Mouse (Mus musculus): ENCODE data around the gene Capn1.
"Not testable (repeated sequence)": the region's sequence is repeated elsewhere in the genome, so short reads cannot be mapped to it uniquely, and the experiment has no call there.

Gene Capn1

DNA sequence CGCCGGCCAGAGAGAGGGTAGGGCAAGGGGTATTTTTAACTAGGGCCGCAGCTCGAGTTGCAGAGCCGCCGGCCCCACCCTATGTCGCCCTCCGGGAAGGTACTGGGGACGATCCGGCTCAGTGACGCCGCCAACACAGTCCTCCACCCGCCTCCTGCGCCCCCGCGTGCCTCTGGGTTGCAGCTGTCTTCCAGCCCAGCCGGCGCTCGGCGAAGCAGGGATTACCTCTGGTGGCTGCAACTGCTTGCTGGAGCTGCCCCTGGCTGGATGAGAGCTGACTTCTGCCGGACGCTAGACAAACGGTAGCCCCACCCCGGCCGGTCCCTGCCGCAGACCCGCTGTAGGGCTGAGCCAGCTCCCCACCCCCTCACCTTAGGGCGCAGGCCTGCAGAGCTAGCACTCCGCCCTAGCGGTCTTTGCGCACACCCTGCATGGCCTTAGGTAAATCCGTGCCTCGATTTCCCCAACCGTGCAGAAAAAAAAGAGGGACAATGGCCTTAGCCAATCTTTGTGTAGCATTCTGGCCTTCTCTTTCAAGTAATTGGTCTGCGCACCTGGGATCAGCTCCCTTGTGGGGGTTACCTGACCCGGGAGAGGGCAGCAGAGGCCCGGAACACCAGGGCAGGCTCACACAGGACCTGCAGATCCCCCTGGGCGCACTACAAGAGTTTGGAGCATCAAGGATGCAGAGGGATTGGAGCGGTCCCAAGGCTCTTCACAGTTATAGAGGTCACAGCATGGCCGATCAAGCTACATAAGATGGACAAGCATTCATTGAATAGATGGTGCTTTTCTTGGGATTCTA lies at the start of gene Capn1:
Gene Capn1, minus strand, starts transcription at position 387 of the 805 bp plus-strand sequence.
- peak; percentile 72 to 75 for DNase-seq

DNA sequence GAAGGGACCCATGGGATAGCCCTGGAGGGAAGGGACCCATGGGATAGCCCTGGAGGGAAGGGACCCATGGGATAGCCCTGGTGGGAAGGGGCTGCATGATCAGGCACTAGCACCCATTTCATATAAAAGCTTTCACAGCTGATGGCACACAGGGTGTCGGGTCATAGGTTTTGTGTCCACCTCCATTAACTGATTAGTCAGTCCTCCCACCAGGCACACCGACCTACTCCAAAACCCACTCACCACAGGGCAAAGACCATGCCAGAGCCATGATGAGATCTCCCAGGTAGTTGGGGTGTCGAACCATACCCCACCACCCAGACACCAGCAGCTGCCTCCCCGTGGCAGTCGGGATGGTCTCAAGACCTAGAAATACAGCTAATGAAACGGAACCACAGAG lies 47.4 kb upstream of the Capn1 start:
- DNase-seq = no peak

DNA sequence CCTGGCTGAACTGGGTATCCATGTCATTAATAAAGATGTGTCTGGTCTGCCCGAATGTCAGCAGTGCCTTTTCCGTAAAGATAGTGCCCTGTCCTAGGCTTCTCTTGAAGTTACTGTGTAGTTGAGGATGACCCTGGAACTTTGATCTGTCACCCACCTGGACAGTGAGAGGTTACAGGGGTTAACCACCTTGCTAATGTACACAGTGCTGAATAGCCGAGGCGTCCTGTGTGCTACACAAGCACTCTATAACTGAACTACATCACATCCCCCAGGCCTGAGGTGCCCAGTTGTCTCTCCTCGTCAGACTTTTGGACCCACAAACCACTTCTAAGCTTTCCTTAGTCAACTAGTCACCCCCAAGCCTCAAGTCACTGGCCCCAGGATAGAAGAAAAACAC lies 46.7 kb upstream of the Capn1 start:
- DNase-seq = no peak

DNA sequence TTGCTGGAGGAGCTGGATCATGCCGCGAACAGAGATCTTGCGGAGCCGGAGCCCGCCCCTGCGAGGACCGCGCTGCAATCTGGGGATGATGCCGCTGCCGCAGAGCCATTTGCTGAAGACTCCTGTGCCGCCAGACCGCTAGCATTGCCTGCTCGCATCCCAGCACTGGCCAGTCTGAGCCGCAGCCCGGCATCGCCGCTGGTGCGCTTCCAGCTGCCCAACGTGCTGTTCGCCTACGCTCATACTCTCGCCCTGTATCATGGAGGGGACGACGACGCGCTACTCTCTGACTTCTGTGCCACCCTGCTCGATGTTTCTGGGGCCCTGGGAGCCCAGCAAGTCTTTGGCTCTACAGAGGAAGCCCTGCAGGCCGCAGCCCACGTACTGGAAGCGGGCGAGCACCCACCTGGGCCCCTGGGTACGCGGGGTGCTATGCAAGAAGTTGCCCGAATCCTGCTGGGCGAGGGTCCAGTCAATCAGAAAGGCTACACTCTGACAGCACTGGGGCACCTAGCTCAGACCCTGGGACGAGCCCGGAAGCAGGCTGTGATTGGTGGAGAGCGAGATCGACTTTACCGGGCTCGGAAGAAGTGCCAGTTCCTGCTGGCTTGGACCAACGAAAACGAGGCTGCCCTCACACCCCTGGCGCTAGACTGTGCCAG lies 46.1 kb upstream of the Capn1 start:
- peak; percentile 65 to 71 for DNase-seq

DNA sequence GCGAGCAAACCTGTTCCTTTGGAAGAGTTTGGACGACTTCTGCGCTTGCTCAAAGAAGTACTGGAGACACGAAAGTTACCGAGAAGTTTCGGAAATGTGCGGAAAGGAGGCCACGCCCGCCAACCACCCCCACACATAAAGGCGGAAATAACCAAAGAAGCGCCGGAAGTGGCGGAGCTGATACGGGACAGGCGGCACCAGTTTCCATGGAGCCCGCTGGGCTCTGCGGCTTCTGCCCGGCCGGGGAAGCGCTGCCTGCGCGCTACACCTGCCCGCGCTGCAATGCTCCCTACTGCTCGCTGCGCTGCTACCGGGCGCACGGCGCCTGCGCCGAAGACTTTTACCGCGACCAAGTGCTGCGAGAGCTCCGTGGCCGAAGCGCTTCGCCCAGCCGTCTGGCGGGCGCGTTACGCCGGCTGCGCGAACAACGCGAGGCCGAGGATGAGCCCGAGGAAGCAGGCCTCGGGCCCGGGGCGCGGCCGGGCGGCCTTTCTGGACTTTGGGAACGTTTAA lies 45.4 kb upstream of the Capn1 start, which contains the start of gene Znhit2:
Gene Znhit2, plus strand, starts transcription at position 172 of the 513 bp plus-strand sequence.
- peak; percentile 92 to 94 for DNase-seq

DNA sequence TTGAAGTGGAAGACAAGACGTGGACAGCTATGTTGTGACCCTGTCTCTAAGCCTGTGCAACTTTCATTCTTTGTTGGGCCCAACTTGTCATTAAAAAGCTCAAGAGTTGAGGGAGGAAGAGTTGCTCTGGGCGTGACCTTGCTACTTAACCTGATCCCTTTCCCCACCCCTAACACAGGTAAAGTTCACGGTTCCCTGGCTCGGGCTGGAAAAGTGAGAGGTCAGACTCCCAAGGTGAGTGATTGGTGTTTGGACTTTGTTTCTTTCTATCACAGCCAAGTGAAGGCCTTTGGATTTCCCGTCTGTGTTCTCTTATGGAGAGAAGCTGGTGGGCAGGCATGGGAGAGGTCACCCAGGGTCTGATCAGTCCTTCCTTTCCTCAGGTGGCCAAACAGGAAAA lies 43.3 kb upstream of the Capn1 start:
- DNase-seq = no peak

DNA sequence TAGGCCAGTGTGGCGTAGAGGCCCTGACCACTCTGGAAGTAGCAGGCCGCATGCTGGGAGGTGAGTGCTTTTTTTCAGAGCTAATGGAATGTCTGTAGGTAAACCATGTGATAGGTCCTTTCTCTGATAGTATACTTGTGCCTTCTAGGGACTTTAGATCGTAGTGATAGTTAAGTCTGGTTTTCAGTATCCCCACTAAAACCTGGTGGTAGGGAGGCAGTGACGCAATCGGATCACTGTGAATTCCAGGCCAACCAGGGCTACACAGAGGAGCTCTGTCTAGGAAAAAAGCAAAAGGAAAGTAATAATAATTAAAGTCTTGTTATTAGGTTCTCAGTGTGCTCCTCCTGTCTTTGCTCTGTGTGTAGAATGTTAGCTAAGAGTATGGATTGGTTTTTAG lies 42.8 kb upstream of the Capn1 start:
- DNase-seq = no peak

DNA sequence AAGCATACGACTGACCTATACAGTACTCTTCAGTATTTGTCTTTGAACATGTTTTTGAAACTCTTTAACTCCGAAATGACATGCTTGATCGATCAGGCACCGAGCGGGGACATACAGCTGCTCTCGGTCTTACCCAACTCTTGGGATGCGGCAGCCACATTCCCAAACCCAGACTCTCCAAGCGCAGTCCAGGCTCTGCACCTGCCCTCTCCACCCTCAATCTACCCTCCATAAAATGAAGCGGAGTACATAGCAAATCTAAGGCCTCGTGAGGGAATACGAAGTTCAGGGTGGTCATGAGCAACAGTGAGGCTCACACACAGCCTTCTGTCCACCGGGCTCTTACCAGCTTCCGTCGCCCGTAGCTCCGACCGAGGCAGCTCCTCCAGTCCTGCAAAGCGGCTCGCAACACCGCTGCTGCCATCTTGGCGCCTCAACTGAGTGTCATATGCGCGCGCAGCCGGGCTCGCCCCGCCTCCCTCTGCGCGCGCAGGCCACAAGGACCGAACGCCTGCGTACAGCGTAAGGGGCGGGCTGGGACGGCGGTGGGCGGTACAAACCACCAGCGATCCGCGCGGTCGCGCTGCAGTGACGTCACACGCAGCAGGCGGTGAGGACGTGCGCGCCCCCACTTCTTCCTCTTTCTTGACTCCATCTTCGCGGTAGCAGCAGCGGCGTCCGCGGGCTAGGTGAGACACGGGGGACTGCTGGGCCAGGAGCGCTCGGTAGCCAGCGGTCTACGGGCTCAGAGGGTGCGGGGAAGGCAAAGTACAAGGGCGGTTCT lies 41.8 kb upstream of the Capn1 start, which contains the start of the genes Mrpl49 and Fau:
Gene Mrpl49, minus strand, starts transcription at position 473 of the 784 bp plus-strand sequence.
Gene Fau, plus strand, starts transcription at position 532 of the 784 bp plus-strand sequence.
- DNase-seq = peak; percentile 98

DNA sequence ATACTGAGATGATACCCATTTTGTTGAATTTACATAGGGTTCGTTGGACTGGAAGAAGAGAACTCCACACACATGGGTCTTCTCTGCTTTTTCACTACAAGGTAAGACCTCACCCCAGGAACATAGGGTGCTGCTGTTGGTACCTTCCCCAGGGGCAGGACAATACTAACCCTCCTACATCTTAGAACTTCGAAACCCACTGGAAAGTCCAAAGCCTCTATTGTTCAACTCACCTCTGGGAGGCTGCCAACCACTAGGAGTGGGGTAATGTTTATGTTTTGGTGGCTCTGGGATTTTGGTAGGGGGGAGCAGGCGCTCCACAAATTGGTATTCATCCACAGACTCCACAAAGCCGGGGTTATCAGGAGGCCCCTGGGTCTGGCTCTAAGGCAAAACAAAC lies 41.0 kb upstream of the Capn1 start:
- DNase-seq = no peak

DNA sequence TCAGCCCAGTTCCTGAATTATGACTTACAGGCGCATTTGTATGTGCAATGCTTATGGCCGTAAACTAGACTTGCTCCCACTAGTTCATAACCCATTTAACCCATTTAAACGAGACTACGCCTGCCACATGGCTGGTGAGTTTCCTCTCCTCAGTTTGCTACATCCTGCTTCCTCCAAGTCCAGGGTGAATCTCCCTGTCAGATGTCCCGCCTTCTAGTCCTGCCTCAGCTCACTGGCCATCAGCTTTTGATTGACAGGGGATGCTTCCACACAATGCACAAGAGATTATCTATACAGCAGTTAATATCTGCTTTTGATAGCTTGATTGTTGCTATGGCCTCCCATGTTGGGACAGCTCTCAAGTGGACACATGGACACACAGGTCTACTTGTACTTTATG lies 38.6 kb upstream of the Capn1 start:
- DNase-seq = no peak

DNA sequence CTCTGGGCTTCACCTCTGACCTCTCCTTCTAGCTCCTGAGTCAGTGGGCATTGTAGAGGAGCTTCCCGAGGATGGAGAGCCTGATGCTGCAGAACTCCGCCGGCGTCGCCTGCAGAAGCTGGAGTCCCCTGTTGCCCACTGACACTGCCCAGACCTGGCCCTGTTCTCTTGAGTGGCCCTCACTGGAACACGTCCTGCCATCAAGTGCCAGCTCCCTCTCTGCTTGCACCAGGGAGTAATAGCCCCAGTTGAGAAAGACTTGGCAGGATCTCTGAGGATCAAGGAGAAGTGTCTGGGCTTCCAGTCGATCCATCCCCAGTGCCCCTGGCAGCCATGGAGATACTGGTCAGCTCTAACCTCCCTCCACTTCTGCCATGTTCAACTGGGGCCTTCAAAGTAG lies 36.8 kb upstream of the Capn1 start:
- DNase-seq = no peak

DNA sequence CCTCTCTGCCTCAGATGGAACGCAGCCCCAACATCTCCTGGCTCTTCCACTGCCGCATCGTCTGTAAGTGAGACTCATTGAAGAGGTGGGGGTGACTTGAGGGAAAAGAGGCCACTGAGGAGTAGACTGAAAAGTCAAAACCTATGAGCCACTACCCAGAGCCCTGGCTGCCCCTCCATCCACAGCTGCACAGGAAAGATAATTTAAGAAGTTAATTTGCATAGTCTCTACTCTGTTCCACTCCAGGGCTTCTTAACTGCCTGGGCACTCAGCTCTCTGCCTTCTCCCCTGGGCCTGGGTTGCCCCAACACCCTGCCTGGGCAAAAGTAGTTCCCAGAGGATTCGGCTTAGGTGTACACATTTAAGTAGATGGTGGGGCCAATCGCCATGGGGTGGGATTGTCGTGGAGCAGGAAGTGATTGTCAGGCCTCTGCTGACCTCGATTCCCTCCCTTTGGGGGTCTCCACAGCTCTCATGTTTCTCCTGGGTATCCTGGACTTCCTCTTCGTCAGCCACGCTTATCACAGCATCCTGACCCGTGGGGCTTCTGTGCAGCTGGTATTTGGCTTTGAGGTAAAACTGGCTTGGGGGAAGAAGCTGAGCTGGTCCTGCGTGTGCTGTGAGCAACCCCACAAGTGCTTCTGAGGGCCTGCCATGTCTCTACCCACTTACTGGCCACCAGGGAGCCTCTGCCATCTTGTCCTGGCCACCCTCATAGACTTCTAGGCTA lies 33.1 kb upstream of the Capn1 start:
- DNase-seq = no peak

DNA sequence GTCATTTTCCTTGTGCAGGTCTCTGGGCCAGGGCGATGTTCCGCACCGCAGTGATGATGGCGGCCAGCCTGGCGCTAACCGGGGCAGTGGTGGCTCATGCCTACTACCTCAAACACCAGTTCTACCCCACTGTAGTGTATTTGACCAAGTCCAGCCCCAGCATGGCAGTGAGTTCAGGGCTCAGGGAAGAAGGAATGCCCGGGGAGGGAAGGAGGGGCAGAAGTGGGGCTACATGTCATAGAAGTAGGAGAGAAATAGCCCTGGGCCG lies 32.1 kb upstream of the Capn1 start:
- DNase-seq = no peak

DNA sequence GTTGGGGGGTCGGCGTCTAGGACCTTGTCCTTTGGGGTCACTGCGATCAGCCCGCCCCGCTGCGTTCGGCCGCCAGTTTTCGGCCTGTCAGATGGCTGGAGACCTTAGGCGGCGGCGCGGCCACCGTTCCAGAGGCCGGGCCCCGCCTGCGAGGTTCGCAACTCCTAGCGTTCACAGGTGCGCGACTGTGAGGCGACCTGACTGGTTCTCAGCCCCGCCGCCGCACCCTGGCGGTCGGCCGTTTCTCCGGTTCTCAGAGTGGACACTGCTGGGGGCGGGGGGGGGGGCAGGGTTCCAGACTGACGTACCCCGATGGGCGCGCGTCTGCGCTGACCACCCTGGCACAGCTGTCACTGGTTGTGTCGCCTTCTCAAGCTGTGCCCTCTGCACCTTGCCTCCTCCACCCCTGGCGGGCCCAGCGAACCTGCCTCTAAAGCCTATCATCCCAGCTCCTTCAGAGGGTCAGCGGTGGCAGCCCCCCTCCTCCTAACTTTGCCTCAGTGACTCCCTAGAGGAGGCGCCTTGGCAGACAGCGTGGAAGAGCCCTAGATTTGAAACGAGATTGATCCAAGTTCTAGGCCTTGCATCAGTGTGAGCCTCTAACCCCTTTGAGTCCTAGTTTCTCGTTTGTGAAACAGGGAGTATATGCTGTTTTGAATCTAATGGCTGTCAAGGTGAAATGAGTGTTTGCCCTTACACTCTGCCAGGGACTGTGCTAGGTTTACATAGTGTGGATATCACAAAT lies 31.6 kb upstream of the Capn1 start:
- no peak for DNase-seq

DNA sequence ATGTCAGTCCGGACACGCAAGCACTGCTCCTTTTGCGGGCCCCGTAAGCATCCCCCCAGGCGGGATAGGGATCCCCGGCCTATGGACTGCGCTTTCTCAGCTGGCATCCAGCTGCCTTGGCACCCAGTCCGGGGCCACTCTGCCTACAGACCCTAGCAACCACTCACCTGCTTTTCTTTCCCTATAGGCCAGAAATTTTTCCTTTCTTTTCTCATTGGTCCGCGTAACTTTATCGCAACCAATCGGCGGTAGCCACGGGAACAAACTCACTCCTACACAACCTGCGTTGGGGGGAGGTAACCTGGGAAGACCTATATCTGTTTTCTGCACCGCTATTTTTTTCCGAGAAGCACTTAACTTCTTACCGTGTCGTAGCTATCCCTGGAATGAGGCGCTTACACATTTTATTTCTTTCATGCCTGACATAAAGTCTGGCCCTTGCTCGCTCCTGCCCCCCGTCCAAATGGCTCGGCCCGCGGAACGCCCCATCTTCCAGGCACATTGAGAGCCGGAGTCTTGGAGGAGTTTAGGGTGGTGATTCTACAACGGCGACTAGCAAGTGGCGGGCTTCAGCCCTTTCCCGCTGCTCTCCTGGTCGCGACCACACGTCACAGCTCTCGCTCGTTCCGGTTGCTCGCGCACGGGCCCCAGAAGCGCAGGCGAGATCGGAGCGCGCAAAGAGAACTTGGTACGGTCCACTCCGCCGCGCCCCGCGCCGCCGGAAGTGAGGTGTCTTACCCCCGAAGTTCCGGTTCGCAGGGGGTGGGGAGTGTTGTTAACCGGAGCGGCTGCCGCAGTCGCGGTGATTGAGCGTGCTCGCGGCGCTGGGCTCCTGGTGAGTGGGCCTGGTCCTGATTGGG lies 30.8 kb upstream of the Capn1 start, which contains the start of gene Syvn1:
Gene Syvn1, plus strand, starts transcription at position 283 of the 860 bp plus-strand sequence.
- DNase-seq = peak; percentile 81 to 92

DNA sequence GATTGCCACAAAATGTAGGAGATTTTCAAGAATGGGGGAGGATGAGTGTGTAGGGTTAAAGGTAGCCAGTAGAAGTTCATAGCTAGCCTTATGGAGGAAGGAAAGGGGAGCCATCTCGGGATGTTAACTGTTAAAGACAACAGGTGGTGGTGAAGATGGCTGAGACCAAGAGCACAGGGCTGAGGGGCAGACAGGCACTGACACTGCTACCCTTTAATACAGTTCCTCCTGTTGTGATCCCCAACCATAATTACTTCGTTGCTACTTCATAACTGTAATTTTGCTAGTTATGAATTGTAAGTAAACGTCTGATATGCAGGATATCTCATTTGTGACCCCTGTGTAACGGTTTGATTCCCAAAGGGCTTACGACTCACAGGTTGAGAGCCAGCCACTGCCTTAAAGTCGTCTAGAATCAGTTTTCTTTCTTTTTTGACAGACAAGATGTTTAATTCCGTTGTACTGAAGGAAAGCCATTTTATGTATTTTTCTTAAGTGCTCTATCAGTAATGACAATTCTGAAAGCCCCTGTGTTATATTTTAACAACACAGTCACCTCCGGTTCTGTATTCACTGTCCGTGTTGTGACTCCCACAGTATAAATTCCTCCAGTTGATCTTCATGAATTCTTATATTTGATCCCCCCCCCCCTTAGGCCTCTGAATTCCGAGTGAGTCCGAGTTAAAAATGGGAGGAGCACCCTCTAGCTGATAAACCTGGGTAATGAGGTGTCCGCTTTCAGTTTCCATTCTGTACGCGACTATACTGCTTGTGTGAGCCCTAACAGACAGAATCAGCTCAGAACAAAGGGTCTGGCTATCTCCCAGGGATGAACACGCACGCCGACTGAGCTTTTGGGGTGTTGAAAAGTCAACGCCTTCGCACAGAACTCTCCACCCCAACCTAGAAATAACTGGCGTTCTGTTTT lies 29.9 kb upstream of the Capn1 start:
- DNase-seq = no peak

DNA sequence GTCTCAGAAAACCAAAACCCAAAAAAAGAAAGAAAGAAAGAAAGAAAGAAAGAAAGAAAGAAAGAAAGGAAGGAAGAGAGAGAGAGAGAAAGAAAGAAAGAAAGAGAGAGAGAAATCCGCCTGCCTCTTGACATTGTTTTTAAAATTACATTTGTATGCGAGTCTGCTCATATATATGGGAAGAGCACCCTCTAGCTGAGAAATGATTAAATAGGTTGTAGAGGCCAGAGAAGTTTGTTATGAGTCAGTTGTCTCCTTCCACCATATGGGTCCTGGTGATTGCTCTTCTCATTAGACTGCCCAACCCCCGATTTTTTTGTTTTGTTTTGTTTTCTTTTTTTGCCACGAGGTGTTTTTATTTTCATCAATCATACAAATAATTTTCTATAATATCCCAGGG lies 28.4 kb upstream of the Capn1 start:
- DNase-seq = not testable (repeated sequence)

DNA sequence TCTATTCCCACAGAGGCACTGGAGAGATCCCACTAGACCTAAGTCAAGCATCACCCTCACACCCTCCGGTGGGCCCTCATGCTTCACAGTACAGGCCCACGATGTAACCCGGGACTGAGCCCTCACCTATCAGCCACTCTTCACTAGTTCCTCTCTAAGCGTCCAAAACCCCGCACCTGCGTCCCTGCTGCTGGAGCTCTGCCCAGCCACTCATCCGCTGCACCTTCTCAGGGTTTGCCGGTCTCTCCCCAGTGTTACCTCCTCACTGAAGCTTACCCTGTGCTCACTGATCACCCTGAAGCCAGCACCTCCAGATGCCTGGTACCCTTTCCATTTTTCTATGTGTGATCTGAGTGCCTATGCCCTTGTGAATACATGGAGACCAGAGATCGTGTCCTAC lies 26.6 kb upstream of the Capn1 start:
- no peak for DNase-seq

DNA sequence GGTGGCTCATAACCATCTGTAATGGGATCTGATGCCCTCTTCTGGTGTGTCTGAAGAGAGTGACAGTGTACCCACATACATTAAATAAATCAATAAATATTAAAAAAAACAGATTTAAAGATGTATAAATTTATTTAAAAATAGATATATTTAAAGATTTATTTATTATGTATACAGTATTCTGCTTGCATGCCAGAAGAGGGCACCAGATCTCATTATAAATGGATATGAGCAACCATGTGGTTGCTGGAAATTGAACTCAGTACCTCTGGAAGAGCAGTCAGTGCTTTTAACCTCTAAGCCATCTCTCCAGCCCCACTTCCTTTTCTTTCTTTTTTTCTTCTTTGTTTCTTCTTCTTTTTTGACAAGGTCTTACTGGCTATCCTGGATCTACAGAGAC lies 24.3 kb upstream of the Capn1 start:
- DNase-seq = no peak

DNA sequence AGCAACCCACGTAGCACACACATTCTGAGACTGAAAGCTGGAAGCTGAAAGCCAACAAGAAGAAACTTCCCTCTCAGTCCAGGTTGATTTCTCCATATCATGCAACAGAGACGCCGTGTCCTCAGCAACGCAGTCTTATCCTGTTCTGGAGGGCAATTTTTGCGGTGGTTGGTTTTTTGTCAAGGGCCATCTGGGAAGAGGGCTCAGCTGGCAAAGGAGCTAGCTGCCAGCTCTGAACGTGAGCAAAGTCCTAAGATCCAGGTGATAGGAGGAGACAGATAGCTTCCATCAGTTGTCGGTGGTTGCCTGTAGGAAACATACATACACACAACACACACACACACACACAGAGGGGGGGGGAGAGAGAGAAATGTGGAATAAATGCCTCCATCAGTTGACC lies 22.6 kb upstream of the Capn1 start:
- DNase-seq = no peak
